Mouse (Mus musculus) neural tube, embryonic 15.5 days (tissue): ENCODE measurements around the gene Zfp661. TPM values are rescaled to one million over a fixed set of nuclear protein-coding genes. Genes with fewer than 3 reads are reported as not detected.
"Not testable (repeated sequence)": the region's sequence is repeated elsewhere in the genome, so short reads cannot be mapped to it uniquely, and the experiment has no call there.

Experiments used
- ATAC-seq: fragments of 200-750 bp; cut with Nextera tagmentation; 2 replicates; pipeline ENCODE4 v1.8.0; 2017; ENCODE audit warnings: mild to moderate bottlenecking, moderate TSS enrichment, moderate library complexity; ENCODE audit not compliant: low FRiP score
- H3K27ac ChIP-seq: fragments of 300-500 bp; sonication (generic); replicated peaks from 2 replicates; pipeline ENCODE4 v1.5.1; 2015; ENCODE audit warnings: mild to moderate bottlenecking, inconsistent platforms
- H3K27me3 ChIP-seq: fragments of 300-500 bp; sonication (generic); replicated peaks from 2 replicates; pipeline ENCODE4 v1.6.1; 2015; ENCODE audit warnings: inconsistent platforms
- H3K36me3 ChIP-seq: fragments of 300-500 bp; sonication (generic); 2 replicates; pipeline ENCODE4 v1.6.1; 2015; ENCODE audit warnings: inconsistent platforms
- H3K4me1 ChIP-seq: fragments of 300-500 bp; sonication (generic); 2 replicates; pipeline ENCODE4 v1.6.1; 2015; ENCODE audit warnings: inconsistent platforms
- H3K4me2 ChIP-seq: fragments of 300-500 bp; sonication (generic); 2 replicates; pipeline ENCODE4 v1.6.1; 2015; ENCODE audit warnings: inconsistent platforms, mild to moderate bottlenecking, moderate library complexity
- H3K4me3 ChIP-seq: fragments of 300-500 bp; sonication (generic); replicated peaks from 2 replicates; pipeline ENCODE4 v1.5.1; 2015; ENCODE audit warnings: mild to moderate bottlenecking, inconsistent platforms
- H3K9ac ChIP-seq: fragments of 300-500 bp; sonication (generic); replicated peaks from 2 replicates; pipeline ENCODE4 v1.6.1; 2015; ENCODE audit warnings: mild to moderate bottlenecking, inconsistent platforms
- H3K9me3 ChIP-seq: fragments of 300-500 bp; sonication (generic); replicated peaks from 2 replicates; pipeline ENCODE4 v1.6.1; 2016; ENCODE audit warnings: inconsistent platforms
- WGBS: fragments of 180-500 bp; shearing (Covaris S2); methylation state at CpG from one replicate; pipeline ENCODE4 v1.1.7; 2015; ENCODE audit warnings: mixed read lengths; 5-methylcytosine and 5-hydroxymethylcytosine counted together
- polyA plus RNA-seq: library from polyadenylated mRNA; unstranded; fragments of >200 nt; fragmentation: Nextera tagmentation; extraction: Ambion mirVana; gene quantifications from 2 replicates; pipeline ENCODE4 v1.2.1, GENCODE M21; 2015

The Zfp661 gene
- polyA plus RNA-seq, 1 experiment from 2014 or later, result 6.5 TPM

- WGBS, result 54% methylated on average over 3 of the region's 3 CpGs
- Histone ChIP-seq H3K9ac (no peak overlapping the region), H3K36me3 (peaks cover 33% of the 10 kb centered on the region), H3K9me3 (no peaks in the 10 kb centered on the region), H3K4me2 (no peak overlapping the region), H3K4me1 (no peaks in the 10 kb centered on the region), H3K27ac (no peak overlapping the region), H3K27me3 (no peaks in the 10 kb centered on the region), H3K4me3 (no peak overlapping the region)
- ATAC-seq, result peak; percentile 68; the same call in 1 of the 2 replicates
Observed at GRCm38 (mm10) chr2:127608234-127608633, 21.3 kb upstream of the Zfp661 start.

- ATAC-seq, result no peak
- 95% methylated on average over 3 of the region's 3 CpGs for WGBS
- H3K27me3 ChIP-seq, result no peaks in the 10 kb centered on the region
- no peak overlapping the region for H3K4me2 ChIP-seq
- H3K27ac ChIP-seq, result no peak overlapping the region
- H3K4me1 ChIP-seq, result no peaks in the 10 kb centered on the region
- peaks cover 60% of the 10 kb centered on the region for H3K36me3 ChIP-seq
- no peaks in the 10 kb centered on the region for H3K9me3 ChIP-seq
- H3K4me3 ChIP-seq, result no peak overlapping the region
- no peak overlapping the region for H3K9ac ChIP-seq
Observed at GRCm38 (mm10) chr2:127605203-127605602, 18.3 kb upstream of the Zfp661 start.

GRCm38 (mm10) chr2:127603383-127603782 lies 16.5 kb upstream of the Zfp661 start:
- H3K4me2 ChIP-seq, H3K9ac ChIP-seq, ATAC-seq, H3K27ac ChIP-seq, H3K4me1 ChIP-seq, H3K27me3 ChIP-seq, H3K9me3 ChIP-seq, H3K4me3 ChIP-seq: not testable (repeated sequence)
- 97% methylated on average over 6 of the region's 8 CpGs for WGBS
- peaks cover 78% of the 10 kb centered on the region for H3K36me3 ChIP-seq

GRCm38 (mm10) chr2:127590840-127591239 lies 3.9 kb upstream of the Zfp661 start:
- no peak overlapping the region for H3K4me3 ChIP-seq
- H3K9me3 ChIP-seq, result no peaks in the 10 kb centered on the region
- H3K27ac ChIP-seq, result no peak overlapping the region
- peaks cover 36% of the 10 kb centered on the region for H3K36me3 ChIP-seq
- peaks cover 27% of the 10 kb centered on the region for H3K4me1 ChIP-seq
- no peaks in the 10 kb centered on the region for H3K27me3 ChIP-seq
- no peak for ATAC-seq
- WGBS, result 82% methylated on average over 4 of the region's 4 CpGs
- no peak overlapping the region for H3K9ac ChIP-seq
- no peak overlapping the region for H3K4me2 ChIP-seq

GRCm38 (mm10) chr2:127590204-127590603 lies 3.3 kb upstream of the Zfp661 start:
- Histone ChIP-seq H3K9me3 (no peaks in the 10 kb centered on the region), H3K27ac (no peak overlapping the region), H3K36me3 (peaks cover 31% of the 10 kb centered on the region), H3K9ac (no peak overlapping the region), H3K27me3 (no peaks in the 10 kb centered on the region), H3K4me2 (no peak overlapping the region), H3K4me1 (peaks cover 27% of the 10 kb centered on the region), H3K4me3 (no peak overlapping the region)
- WGBS, result 83% methylated on average over 15 of the region's 15 CpGs
- ATAC-seq, result no peak

GRCm38 (mm10) chr2:127588897-127589296 lies 2.0 kb upstream of the Zfp661 start:
- WGBS, result 93% methylated on average over 9 of the region's 9 CpGs
- Histone ChIP-seq H3K4me3 (no peak overlapping the region), H3K36me3 (peaks cover 18% of the 10 kb centered on the region), H3K27me3 (no peaks in the 10 kb centered on the region), H3K4me2 (peak overlapping the region; percentile 69; the same call in 1 of the 2 replicates), H3K4me1 (peaks cover 34% of the 10 kb centered on the region), H3K9me3 (no peaks in the 10 kb centered on the region), H3K9ac (no peak overlapping the region), H3K27ac (no peak overlapping the region)
- ATAC-seq, result no peak

GRCm38 (mm10) chr2:127587514-127587844 lies 585 bp upstream of the Zfp661 start:
- under 1% methylated on average over 22 of the region's 22 CpGs for WGBS
- peaks cover 41% of the 10 kb centered on the region for H3K4me1 ChIP-seq
- peak; percentile 25 for ATAC-seq
- peak overlapping the region; percentile 69 for H3K4me2 ChIP-seq
- H3K4me3 ChIP-seq, result peak overlapping the region; percentile 77
- H3K27ac ChIP-seq, result peak overlapping the region; percentile 92
- no peaks in the 10 kb centered on the region for H3K9me3 ChIP-seq
- H3K27me3 ChIP-seq, result no peaks in the 10 kb centered on the region
- peak overlapping the region; percentile 76 for H3K9ac ChIP-seq
- peaks cover 7% of the 10 kb centered on the region for H3K36me3 ChIP-seq

GRCm38 (mm10) chr2:127584436-127584858 lies 2.4 kb downstream of the Zfp661 start:
- Histone ChIP-seq H3K4me3 (peak overlapping the region; percentile 63), H3K4me1 (peaks cover 37% of the 10 kb centered on the region), H3K27me3 (no peaks in the 10 kb centered on the region), H3K27ac (peak overlapping the region; percentile 48), H3K36me3 (peaks cover 13% of the 10 kb centered on the region), H3K9me3 (no peaks in the 10 kb centered on the region), H3K4me2 (peak overlapping the region; percentile 88), H3K9ac (peak overlapping the region; percentile 76)
- ATAC-seq, result peak; percentile 90
- 0% methylated on average over 24 of the region's 24 CpGs for WGBS

GRCm38 (mm10) chr2:127573322-127573721 lies 13.6 kb downstream of the Zfp661 start:
- Histone ChIP-seq H3K9me3 (no peaks in the 10 kb centered on the region), H3K36me3 (peaks cover 24% of the 10 kb centered on the region), H3K9ac (no peak overlapping the region), H3K4me3 (no peak overlapping the region), H3K4me2 (no peak overlapping the region), H3K27me3 (no peaks in the 10 kb centered on the region), H3K4me1 (no peaks in the 10 kb centered on the region), H3K27ac (no peak overlapping the region)
- ATAC-seq, result no peak
- WGBS, result 86% methylated on average over 1 of the region's 1 CpGs

- Histone ChIP-seq H3K4me1 (peaks cover 13% of the 10 kb centered on the region), H3K9me3 (no peaks in the 10 kb centered on the region), H3K27ac (peak overlapping the region; percentile 68), H3K4me2 (peak overlapping the region; percentile 59), H3K27me3 (peaks cover 10% of the 10 kb centered on the region), H3K9ac (peak overlapping the region; percentile 24), H3K36me3 (no peaks in the 10 kb centered on the region), H3K4me3 (peak overlapping the region; percentile 38)
- WGBS, result 7% methylated on average over 18 of the region's 18 CpGs
- peak; percentile 100 for ATAC-seq
Observed at GRCm38 (mm10) chr2:127559070-127559966, 27.6 kb downstream of the Zfp661 start.

- Histone ChIP-seq H3K4me2 (no peak overlapping the region), H3K27ac (no peak overlapping the region), H3K27me3 (no peaks in the 10 kb centered on the region; the same call in none of the 2 replicates), H3K4me3 (no peak overlapping the region), H3K9me3 (no peaks in the 10 kb centered on the region), H3K9ac (no peak overlapping the region), H3K36me3 (no peaks in the 10 kb centered on the region), H3K4me1 (no peaks in the 10 kb centered on the region)
- no peak for ATAC-seq
- WGBS, result 60% methylated on average over 5 of the region's 5 CpGs
Observed at GRCm38 (mm10) chr2:127551078-127551477, 35.8 kb downstream of the Zfp661 start.

- Histone ChIP-seq H3K27me3 (no peaks in the 10 kb centered on the region; the same call in none of the 2 replicates), H3K27ac (no peak overlapping the region), H3K36me3 (no peaks in the 10 kb centered on the region), H3K9ac (no peak overlapping the region), H3K4me3 (no peak overlapping the region), H3K9me3 (no peaks in the 10 kb centered on the region), H3K4me1 (no peaks in the 10 kb centered on the region), H3K4me2 (no peak overlapping the region)
- 86% methylated on average over 1 of the region's 1 CpGs for WGBS
- no peak for ATAC-seq
Observed at GRCm38 (mm10) chr2:127550446-127550845, 36.4 kb downstream of the Zfp661 start.
